Mouse (Mus musculus): ENCODE data around the gene Luc7l3. TPM values are rescaled to one million over a fixed set of nuclear protein-coding genes. Genes with fewer than 3 reads are reported as not detected.

Gene Luc7l3
- polyA plus RNA-seq, 1 experiment from 2014 or later = 96.3 TPM

- POLR2A ChIA-PET = no interaction called here
- DNase-seq (ENCODE audit: low read depth, low spot score) (no peak), ATAC-seq (no peak)
- in situ Hi-C loops (cut with MboI; ENCODE audit: low pct_unique_long_range_greater_than_20kb) = no loop called here
- peaks cover 8% of the 10 kb centered on the region for H3K27me3 ChIP-seq
- TF ChIP-seq CTCF (IDR thresholded peaks at IDR 0.05) = no peak
- CTCF ChIA-PET = interaction anchor here (1.2 kb wide), 1 partner anchor 14 kb away, joined by 3 read pairs; no protein-coding TSS in a partner anchor
Measured at GRCm38 (mm10) chr11:94243422-94244180, 78.2 kb downstream of the Luc7l3 start.

- no peak for ATAC-seq
- in situ Hi-C loops (cut with MboI; ENCODE audit: low pct_unique_long_range_greater_than_20kb) = no loop called here
- ChIA-PET POLR2A (no interaction called here), CTCF (interaction anchor here (1.2 kb wide), 1 partner anchor 15 kb away, joined by 3 read pairs; no protein-coding TSS in a partner anchor)
- peaks cover under 1% of the 10 kb centered on the region for H3K27me3 ChIP-seq
- DNase-seq (ENCODE audit: low read depth, low spot score) = no peak
- TF ChIP-seq CTCF (IDR thresholded peaks at IDR 0.05) = no peak
Measured at GRCm38 (mm10) chr11:94242760-94243421, 78.9 kb downstream of the Luc7l3 start.

- in situ Hi-C loops (cut with MboI; ENCODE audit: low pct_unique_long_range_greater_than_20kb) = loop anchor here (5.0 kb wide), 1 partner anchor 38 kb away; no protein-coding TSS in a partner anchor
- no peak for TF ChIP-seq CTCF (IDR thresholded peaks at IDR 0.05)
- POLR2A ChIA-PET = no interaction called here
- no peak for ATAC-seq
- no peak for DNase-seq (ENCODE audit: low read depth, low spot score)
- H3K27me3 ChIP-seq = no peaks in the 10 kb centered on the region
- CTCF ChIA-PET = interaction anchor here (1.3 to 4.6 kb wide), 2 partner anchors 14 to 37 kb away, joined by 3 to 23 read pairs; no protein-coding TSS in a partner anchor
Measured at GRCm38 (mm10) chr11:94239706-94240105, 82.1 kb downstream of the Luc7l3 start.

GRCm38 (mm10) chr11:94238786-94239185 lies 83.0 kb downstream of the Luc7l3 start:
- ATAC-seq (no peak), DNase-seq (ENCODE audit: low read depth, low spot score) (no peak)
- no peak for TF ChIP-seq CTCF (IDR thresholded peaks at IDR 0.05)
- H3K27me3 ChIP-seq = no peaks in the 10 kb centered on the region
- POLR2A ChIA-PET = no interaction called here
- in situ Hi-C loops (cut with MboI; ENCODE audit: low pct_unique_long_range_greater_than_20kb) = loop anchor here (5.0 kb wide), 1 partner anchor 39 kb away; no protein-coding TSS in a partner anchor
- CTCF ChIA-PET = interaction anchor here (3.6 to 4.6 kb wide), 2 partner anchors 38 to 105 kb away, joined by 10 to 23 read pairs; no protein-coding TSS in a partner anchor

Other genes with a start within 250 kb of the Luc7l3 start
- gene Tob1, start 110.5 kb downstream of the Luc7l3 start, polyA plus RNA-seq (2021) = 24.9 TPM
- gene Wfikkn2, start 76.0 kb downstream of the Luc7l3 start, polyA plus RNA-seq (2021) = 0.08 TPM
- gene Gm21885, start 40.1 kb downstream of the Luc7l3 start, polyA plus RNA-seq (2021) = not detected
- gene Ankrd40, start 6.0 kb upstream of the Luc7l3 start, polyA plus RNA-seq (2021) = 102 TPM
- gene Abcc3, start 71.0 kb upstream of the Luc7l3 start, polyA plus RNA-seq (2021) = 0.64 TPM
- 79.1 TPM for gene Cacna1g, start 152.2 kb upstream of the Luc7l3 start, polyA plus RNA-seq (2021)
- gene Spata20, start 164.2 kb upstream of the Luc7l3 start, polyA plus RNA-seq (2021) = 0.27 TPM
- gene Epn3, start 178.0 kb upstream of the Luc7l3 start, polyA plus RNA-seq (2021) = 48.0 TPM
- 1.3 TPM for gene Mycbpap, start 199.8 kb upstream of the Luc7l3 start, polyA plus RNA-seq (2021)
- gene Rsad1, start 227.3 kb upstream of the Luc7l3 start, polyA plus RNA-seq (2021) = 11.4 TPM
- gene Chad, start 243.1 kb upstream of the Luc7l3 start, polyA plus RNA-seq (2021) = 0.04 TPM